Mouse (Mus musculus) MN1 (cell line): ENCODE data around the gene Rnf224.

ENCODE experiments used
- DNase-seq: peaks from one replicate; pipeline ENCODE4 v3.0.0-alpha.2; 2016; ENCODE audit warnings: low spot score

Gene Rnf224

GRCm38 (mm10) chr2:25256443-25257109 lies 20.0 kb upstream of the Rnf224 start:
- DNase-seq: peak; percentile 80

DNA sequence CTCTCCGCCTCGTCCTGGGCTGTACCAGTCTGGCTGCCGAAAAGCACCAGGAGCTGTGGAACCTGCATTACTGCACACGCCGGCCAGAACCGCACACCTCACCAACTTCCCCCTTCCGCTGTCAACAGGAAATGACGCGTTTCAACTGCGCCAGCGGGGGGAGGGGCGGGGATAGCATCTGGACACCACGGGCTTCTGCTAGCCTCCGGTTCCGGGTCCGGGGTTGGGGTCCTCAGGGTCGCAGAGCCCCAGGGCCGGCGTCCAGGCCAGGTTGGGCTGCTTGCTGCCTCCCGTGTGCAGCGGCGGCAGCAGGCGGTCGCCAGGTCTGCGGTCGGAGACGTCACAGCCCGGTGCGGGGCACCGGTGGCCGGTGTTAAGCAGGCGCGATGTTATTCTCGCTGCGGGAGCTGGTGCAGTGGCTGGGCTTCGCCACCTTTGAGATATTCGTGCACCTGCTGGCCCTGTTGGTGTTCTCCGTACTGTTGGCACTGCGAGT lies 18.7 kb upstream of the Rnf224 start, which contains the start of gene Tmem203:
TSS of gene Tmem203 (plus strand) at position 156 of the 496 bp plus-strand sequence.
- peak; percentile 87 for DNase-seq

- DNase-seq: no peak
Measured at GRCm38 (mm10) chr2:25252331-25252730, 15.7 kb upstream of the Rnf224 start.

DNA sequence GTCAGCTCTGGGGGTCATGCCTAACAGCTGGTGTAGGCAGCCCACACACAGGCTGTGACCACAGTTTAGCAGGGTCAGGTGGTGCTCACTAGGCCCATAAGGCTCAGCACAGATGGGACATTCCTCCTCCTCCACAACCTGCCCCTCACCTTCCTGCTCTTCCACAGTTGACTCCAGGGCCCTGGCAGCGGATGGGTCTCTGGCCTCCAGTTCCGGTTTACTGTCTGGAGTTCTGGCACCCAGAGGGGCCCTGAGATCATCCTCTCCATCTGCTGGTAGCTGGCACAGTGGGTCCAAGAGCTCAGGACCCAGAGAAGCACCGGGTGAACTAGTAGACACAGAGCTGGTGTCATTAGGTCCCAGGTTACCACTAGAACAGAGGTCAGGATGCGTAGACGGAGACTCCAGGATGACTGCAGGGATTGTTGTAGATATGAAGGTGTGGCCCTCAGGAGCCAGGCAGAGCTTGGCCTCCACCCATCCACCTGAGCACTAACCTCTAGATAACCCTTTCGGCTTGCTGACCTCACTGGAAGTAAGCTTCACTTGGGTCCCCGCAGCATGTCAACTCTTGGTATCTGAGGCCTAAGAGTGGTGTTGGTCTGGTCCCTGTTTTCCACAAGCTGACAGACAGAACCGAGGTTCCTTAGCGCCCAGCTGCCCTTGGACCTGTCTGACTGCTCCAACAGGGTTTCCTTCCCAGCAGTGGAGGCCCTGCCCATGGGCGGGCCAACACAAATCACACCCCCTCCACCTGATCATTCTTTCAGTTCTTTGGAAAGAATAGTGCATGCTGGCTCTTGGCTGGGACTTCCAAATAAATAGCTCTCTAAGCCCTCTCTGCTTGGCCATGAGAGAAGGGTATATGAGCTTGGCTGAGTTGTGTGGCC lies 9.8 kb upstream of the Rnf224 start, which contains the start of gene AL732309.1:
TSS of gene AL732309.1 (minus strand) at position 681 of the 890 bp plus-strand sequence.
- no peak for DNase-seq

GRCm38 (mm10) chr2:25244144-25244543 lies 7.6 kb upstream of the Rnf224 start:
- no peak for DNase-seq

DNA sequence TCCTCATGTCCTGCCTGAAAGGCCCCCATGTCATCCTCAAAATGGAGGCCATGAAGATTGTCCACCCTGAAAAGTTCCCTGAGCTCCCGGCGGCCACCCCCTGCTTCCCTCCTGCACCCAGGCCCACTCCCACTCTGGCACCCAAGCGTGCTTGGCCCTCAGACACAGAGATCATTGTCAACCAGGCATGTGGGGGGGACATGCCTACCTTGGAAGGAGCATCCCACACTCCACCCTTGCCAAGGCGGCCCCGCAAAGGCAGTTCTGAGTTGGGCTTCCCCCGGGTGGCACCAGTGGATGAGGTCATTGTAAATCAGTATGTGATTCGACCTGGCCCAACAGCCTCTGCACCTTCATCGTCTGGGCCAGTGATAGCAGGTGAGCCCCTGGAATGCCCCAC lies 6.8 kb upstream of the Rnf224 start:
- no peak for DNase-seq

GRCm38 (mm10) chr2:25242101-25242506 lies 5.5 kb upstream of the Rnf224 start, which contains the start of the genes Rnf208 and Cysrt1:
TSS of gene Rnf208 (plus strand) at chr2:25242255.
TSS of gene Cysrt1 (minus strand) at chr2:25242452.
- DNase-seq: peak; percentile 30

DNA sequence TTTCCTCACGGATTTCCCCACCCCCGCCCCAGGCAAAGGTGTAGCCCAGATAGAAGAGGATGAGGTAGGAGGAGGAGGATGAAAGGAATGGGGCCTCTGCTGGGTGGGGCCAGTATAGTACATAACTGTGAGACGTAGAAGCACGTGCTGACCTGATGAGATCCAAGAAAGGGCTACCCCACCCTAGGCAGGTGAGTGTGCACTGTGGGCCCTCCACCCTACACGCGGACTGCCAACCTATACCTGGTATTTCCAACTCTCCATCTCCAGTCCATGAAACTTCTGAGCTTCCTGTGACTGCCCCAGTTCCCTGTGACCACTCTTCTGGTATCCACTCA lies 4.8 kb upstream of the Rnf224 start:
- no peak for DNase-seq

DNA sequence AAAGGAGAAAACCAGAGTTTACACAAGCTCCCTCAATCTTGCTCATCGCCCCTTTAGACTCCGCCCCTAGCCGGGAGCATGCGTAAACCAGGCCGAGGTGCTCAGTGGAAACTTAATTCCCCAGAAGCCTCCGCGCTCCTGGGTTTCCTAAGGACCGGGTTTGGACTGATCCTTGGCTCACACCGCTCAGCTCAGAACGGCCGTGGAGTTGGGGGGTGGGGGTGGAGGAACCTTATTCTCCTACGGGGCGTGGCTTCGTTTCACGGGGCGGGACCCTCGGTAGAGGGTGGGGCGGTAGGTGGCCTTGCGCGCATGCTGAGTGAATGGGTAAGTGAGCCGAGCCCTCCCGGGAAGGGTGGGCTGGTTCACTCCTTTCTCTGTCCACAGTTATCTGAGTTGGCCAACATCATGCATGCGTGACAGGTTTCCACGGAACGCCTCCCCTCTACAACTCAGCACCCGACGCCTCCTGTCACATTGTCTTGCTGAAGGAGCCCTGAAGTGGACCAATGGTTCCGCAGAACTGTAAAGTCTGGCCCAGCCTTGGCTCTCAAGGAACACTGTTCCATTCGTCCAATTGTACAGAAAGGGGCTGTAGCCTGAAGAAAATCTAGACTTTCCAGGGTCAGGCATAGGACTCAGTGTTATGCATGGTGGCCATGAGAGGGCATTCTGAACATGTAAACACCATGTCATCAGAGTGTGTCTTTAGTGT lies 4.3 kb upstream of the Rnf224 start:
- DNase-seq: peak; percentile 68

DNA sequence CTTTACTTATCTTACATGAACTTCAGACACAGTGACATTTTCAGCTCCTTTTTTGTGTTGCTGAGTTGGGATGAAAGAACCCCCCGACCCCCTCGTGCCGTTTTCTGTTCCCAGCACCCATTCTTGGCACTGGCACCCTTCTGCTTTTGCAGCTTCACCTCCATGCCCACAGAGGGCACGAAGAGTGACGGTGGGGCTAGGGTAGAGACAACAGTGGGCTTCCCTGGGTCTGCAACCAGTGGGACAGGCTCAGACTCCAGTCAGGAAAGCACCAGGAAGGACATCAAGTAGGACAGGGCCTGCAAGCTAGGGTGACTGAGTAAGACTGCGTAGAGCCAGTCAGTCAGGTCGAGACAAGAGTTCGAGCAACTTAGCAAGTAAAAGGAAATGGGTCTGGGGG lies 3.7 kb upstream of the Rnf224 start:
- DNase-seq: no peak

- no peak for DNase-seq
Measured at GRCm38 (mm10) chr2:25239766-25240165, 3.2 kb upstream of the Rnf224 start.

DNA sequence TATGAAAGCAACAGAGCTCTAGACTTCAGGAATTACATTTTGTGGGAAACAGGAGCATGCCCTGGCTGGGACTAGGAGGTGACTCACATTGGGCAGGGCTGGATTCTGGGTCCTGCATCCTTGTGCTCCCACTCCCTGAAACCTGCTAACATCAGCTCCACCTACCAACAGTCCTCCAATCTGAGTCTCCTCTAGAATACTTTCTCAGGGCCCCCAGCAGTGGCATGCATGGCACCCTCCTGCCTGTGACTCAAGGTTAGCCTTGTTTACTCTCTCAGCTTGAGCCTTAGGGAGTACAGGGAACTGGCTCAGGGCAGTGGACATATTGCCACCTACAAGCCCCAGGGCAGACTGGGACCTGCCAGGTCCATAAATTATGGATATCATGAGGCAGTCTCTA lies 1.5 kb upstream of the Rnf224 start:
- DNase-seq: no peak

GRCm38 (mm10) chr2:25237522-25237921 lies 935 bp upstream of the Rnf224 start:
- DNase-seq: no peak

DNA sequence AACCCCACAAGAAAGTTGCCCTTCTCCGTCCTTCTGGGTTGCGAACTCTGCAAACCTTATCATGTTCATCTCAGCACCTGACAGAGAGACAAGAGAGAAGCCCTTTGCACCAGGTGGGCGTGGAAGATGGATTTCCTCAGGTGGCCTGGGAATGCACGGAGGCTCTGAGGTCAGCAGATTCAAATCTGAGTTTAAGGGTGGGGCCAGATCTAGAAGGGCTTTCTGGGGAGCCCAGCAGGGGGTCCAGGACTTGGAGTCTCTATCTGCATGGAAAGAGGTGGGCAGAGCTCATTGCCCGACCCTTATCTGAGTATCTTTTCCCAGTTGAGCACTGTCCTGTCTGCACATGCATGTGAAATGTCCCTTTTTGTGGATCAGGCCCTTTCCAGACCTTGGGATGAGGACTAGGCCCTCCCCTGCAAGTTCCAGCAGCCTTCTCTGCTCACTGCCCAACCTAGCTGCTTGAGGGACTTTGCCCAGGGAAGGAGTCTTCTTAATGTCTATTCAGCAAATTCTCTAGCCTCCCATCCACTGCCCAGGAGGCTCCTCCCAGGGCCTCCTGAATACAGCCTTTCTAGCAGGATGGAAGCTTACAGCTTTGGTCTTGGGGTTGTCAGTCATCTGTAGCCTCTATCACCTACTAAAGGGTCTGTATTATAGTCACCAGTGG lies 1.9 kb downstream of the Rnf224 start:
- no peak for DNase-seq

GRCm38 (mm10) chr2:25234050-25234449 lies 2.5 kb downstream of the Rnf224 start, which contains the start of gene Slc34a3:
TSS of gene Slc34a3 (minus strand) at chr2:25234364.
- DNase-seq: no peak

- DNase-seq: no peak
Measured at GRCm38 (mm10) chr2:25233421-25233820, 3.2 kb downstream of the Rnf224 start.

DNA sequence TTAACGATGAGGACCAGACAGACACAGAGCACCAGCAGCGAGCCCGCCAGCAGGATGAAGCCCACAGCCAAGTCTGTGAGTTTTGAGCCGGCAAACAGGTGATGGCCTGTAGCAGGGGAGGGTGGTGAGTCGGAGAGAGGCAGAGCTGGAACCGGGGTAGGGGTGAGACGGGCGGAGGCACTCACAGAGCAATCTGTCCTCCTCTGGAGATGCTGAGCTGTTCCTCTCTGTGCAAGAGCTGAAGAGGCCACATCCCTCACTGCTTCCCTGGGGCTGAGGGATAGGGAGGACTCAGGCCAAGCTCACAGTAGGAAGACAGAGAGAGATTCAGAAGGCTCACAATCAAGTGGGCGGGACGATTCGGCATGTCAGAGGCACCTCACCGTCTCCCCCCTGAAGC lies 5.5 kb downstream of the Rnf224 start:
- DNase-seq: no peak

GRCm38 (mm10) chr2:25230581-25230980 lies 6.0 kb downstream of the Rnf224 start:
- no peak for DNase-seq

DNA sequence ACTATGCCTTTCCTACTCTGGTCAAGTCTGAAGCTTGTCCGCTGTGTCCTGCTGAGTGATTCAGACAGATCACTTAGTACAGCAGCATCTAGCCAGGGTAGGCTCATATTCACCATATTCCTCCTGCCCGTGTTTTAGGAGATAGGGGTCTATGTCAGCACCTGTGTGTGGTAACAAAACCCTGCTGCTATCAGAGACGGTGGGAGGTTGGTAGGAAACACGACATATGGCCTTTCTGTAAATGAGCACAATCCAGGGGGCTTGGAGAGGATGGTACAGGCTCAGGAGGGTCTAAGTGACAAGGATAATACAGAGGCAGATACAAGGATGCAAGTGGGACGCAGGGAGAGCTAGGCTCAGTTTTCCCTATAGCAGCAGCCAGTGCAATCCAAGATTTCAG lies 7.0 kb downstream of the Rnf224 start:
- no peak for DNase-seq

GRCm38 (mm10) chr2:25228995-25229530 lies 7.5 kb downstream of the Rnf224 start:
- DNase-seq: no peak

- DNase-seq: peak; percentile 86
Measured at GRCm38 (mm10) chr2:25228431-25228889, 8.1 kb downstream of the Rnf224 start.
